Mouse (Mus musculus) embryo, embryonic 9.5 days (tissue): ENCODE data around the gene Gpr101.

Experiments
- DNase-seq: peaks from one replicate; pipeline ENCODE4 v3.0.0-alpha.2; 2017; ENCODE audit errors: extremely low spot score

The Gpr101 gene

DNA sequence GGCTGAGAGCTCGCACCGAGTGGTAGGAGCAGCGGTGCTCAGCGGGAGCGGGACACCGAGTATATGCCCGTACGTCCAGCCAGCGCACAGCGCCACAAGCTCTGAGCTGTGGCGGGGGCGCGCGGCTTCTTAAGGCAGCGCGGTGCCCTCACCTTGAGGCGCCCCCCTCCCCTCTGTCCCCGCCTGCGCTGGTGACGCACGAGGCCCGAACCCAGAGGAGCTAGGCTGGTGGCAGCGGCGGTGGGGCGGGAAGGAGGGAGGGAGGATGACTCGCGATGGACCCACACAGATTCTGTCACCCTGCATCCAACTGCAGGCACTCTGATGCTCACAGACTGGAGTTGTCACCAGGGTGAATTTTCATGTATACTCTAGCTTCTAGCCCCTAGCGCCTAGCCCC is at the start of gene Gpr101:
Gpr101 (minus strand) TSS at position 124 of the 400 bp plus-strand sequence.
- DNase-seq: no peak

DNA sequence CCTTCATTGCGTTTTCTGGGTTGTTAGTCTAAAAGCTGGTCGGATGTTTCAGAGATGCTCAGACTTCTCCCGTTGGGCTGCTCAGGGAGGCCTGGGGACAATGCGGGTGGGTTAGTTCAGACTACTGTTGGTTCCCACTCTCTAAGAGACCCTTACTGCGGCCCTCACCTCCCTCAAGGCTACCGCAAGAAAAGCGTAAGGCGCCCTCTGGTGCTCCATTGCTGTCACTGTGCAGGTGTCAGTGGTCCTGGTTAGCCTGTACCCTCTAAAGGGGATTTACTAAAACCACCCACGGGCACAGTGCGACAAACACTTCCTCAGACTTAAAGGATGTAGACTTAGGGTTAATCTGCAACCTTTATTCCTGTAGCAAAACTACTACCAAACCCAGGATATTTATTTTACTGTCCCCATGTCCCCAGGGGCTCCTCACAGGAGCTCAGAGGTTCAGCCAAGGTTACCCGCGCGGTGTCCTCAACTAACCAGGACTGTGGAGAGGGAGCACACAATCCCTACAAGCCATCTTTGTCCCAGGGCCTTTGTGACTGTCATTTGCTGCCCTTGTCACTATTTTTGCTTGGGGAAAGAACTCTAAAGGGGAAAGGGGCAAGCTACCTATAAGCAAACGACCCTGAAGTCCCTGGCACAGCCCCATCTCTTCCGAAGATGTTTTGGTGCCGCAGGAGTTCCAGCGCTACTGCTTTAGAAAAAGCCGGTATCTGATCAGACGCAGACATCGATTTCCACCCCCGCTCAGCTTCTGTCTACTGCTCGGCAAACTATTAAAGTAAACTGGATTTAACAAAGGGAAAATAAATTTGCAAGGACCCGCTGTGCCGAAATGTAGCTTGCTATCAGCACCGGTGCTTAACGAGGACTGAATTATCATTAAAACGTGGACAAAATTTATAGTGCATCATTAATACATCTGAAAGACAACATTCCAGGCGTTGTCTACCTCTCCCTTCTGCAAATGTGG is 17.8 kb upstream of the Gpr101 start:
- peak; percentile 14 for DNase-seq

DNA sequence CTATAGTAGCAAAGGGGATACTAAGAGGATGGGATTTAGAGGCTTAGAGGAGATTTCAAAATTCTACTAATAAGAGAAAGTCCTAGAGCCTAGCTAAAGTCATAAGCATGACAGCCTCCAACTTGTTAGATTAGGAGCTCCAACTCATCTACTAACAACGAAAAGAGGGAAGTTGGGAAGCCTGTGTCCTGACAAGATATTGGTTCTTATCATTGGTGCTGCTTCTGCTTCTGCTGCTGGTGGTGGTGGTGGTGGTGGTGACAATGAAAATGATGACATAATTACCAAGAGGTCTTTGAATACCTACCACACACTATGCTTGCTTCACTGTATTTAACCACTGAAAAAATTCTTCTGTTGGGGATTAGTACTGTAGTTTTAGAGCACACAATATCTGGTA is 2.7 kb upstream of the Gpr101 start:
- DNase-seq: no peak
